Mouse (Mus musculus) lung, adult 2 months (tissue): ENCODE data around the gene Zbtb4.

Experiments
- CTCF ChIP-seq: fragments of 200-500 bp; IDR thresholded peaks from 2 replicates; pipeline ENCODE4 v1.5.1; 2011; ENCODE audit warnings: mild to moderate bottlenecking, low read length, control low read depth; ENCODE audit not compliant: insufficient read depth
- POLR2A ChIP-seq: fragments of 200-500 bp; IDR thresholded peaks from 2 replicates; pipeline ENCODE4 v1.6.1; 2011; ENCODE audit warnings: low read depth, mild to moderate bottlenecking, control low read depth, low read length, borderline replicate concordance; ENCODE audit errors: extremely low read depth

DNA sequence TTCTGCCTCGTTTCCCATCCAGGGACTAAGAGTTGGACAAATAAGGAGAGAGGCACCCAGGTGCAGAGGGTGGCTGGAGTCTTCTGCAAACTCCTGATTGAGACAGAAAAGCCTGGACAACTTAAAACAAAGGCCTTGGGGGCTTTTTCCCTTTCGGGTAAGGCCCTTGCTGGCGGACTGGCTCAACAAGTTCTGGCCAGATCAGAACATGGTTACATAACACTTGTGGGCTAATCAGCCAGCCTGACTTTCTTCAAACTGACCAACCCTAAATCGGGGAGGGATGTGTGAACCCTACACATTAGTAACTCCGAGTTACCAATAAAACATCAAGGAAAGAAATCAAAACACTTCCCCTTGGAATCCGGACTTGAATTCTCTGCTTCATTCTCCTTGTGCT is 44.9 kb upstream of the Zbtb4 start:
- TF ChIP-seq POLR2A (no peak), CTCF (no peak)
